Mouse (Mus musculus): ENCODE data around the gene Shisal2a. TPM values are rescaled to one million over a fixed set of nuclear protein-coding genes. Genes with fewer than 3 reads are reported as not detected.

Shisal2a gene
- polyA plus RNA-seq, 1 experiment from 2014 or later = 8.6 TPM

GRCm38 (mm10) chr4:108338811-108339210 lies 44.3 kb downstream of the Shisal2a start:
- Histone ChIP-seq H3K27ac (replicated peaks; ENCODE audit: low read depth, low read length) (no peak overlapping the region), H3K36me3 (ENCODE audit: control insufficient read depth, insufficient read depth, low read length) (peaks cover 11% of the 10 kb centered on the region), H3K4me2 (ENCODE audit: low read depth, severe bottlenecking) (no peak overlapping the region), H3K9ac (ENCODE audit: low read length) (no peak overlapping the region), H3K4me1 (ENCODE audit: control insufficient read depth, insufficient read depth, low read length) (peaks cover 3% of the 10 kb centered on the region), H3K27me3 (ENCODE audit: control insufficient read depth, insufficient read depth, low read length) (no peaks in the 10 kb centered on the region), H3K4me3 (ENCODE audit: low read depth, low read length) (no peak overlapping the region), H3K9me3 (ENCODE audit: control insufficient read depth, low read length) (no peaks in the 10 kb centered on the region)
- ATAC-seq (ENCODE audit: insufficient number of reproducible peaks, low FRiP score, low TSS enrichment, low read depth) (no peak), DNase-seq (ENCODE audit: low spot score) (no peak)
- 79% methylated on average over 10 of the region's 10 CpGs for WGBS

GRCm38 (mm10) chr4:108338321-108338733 lies 44.8 kb downstream of the Shisal2a start:
- Histone ChIP-seq H3K9ac (ENCODE audit: low read length) (no peak overlapping the region), H3K27ac (replicated peaks; ENCODE audit: low read depth, low read length) (no peak overlapping the region), H3K9me3 (ENCODE audit: control insufficient read depth, low read length) (no peaks in the 10 kb centered on the region), H3K4me3 (ENCODE audit: low read depth, low read length) (no peak overlapping the region), H3K36me3 (ENCODE audit: control insufficient read depth, insufficient read depth, low read length) (peaks cover 11% of the 10 kb centered on the region), H3K4me2 (ENCODE audit: low read depth, severe bottlenecking) (no peak overlapping the region), H3K4me1 (ENCODE audit: control insufficient read depth, insufficient read depth, low read length) (peaks cover 3% of the 10 kb centered on the region), H3K27me3 (ENCODE audit: control insufficient read depth, insufficient read depth, low read length) (no peaks in the 10 kb centered on the region)
- 80% methylated on average over 9 of the region's 9 CpGs for WGBS
- ATAC-seq (ENCODE audit: insufficient number of reproducible peaks, low FRiP score, low TSS enrichment, low read depth) (no peak), DNase-seq (ENCODE audit: low spot score) (no peak)

GRCm38 (mm10) chr4:108337817-108338216 lies 45.3 kb downstream of the Shisal2a start:
- DNase-seq (ENCODE audit: low spot score) = no peak
- 75% methylated on average over 3 of the region's 3 CpGs for WGBS
- Histone ChIP-seq H3K4me1 (ENCODE audit: control insufficient read depth, insufficient read depth, low read length) (peaks cover 3% of the 10 kb centered on the region), H3K27ac (replicated peaks; ENCODE audit: low read depth, low read length) (no peak overlapping the region), H3K9ac (ENCODE audit: low read length) (no peak overlapping the region), H3K4me2 (ENCODE audit: low read depth, severe bottlenecking) (no peak overlapping the region), H3K36me3 (ENCODE audit: control insufficient read depth, insufficient read depth, low read length) (peaks cover 11% of the 10 kb centered on the region), H3K9me3 (ENCODE audit: control insufficient read depth, low read length) (no peaks in the 10 kb centered on the region), H3K4me3 (ENCODE audit: low read depth, low read length) (no peak overlapping the region), H3K27me3 (ENCODE audit: control insufficient read depth, insufficient read depth, low read length) (no peaks in the 10 kb centered on the region)
- ATAC-seq (ENCODE audit: insufficient number of reproducible peaks, low FRiP score, low TSS enrichment, low read depth) = no peak

- Histone ChIP-seq H3K4me3 (ENCODE audit: low read depth, low read length) (no peak overlapping the region), H3K27ac (replicated peaks; ENCODE audit: low read depth, low read length) (no peak overlapping the region), H3K4me2 (ENCODE audit: low read depth, severe bottlenecking) (no peak overlapping the region), H3K9me3 (ENCODE audit: control insufficient read depth, low read length) (no peaks in the 10 kb centered on the region), H3K36me3 (ENCODE audit: control insufficient read depth, insufficient read depth, low read length) (peaks cover 13% of the 10 kb centered on the region), H3K4me1 (ENCODE audit: control insufficient read depth, insufficient read depth, low read length) (peaks cover 3% of the 10 kb centered on the region), H3K9ac (ENCODE audit: low read length) (no peak overlapping the region), H3K27me3 (ENCODE audit: control insufficient read depth, insufficient read depth, low read length) (no peaks in the 10 kb centered on the region)
- ATAC-seq (ENCODE audit: insufficient number of reproducible peaks, low FRiP score, low TSS enrichment, low read depth) (no peak), DNase-seq (ENCODE audit: low spot score) (no peak)
- 80% methylated on average over 2 of the region's 2 CpGs for WGBS
Observed at GRCm38 (mm10) chr4:108336765-108337164, 46.4 kb downstream of the Shisal2a start.

GRCm38 (mm10) chr4:108335413-108335812 lies 47.7 kb downstream of the Shisal2a start:
- H3K4me3 ChIP-seq (ENCODE audit: low read depth, low read length) = no peak overlapping the region
- peaks cover 11% of the 10 kb centered on the region for H3K36me3 ChIP-seq (ENCODE audit: control insufficient read depth, insufficient read depth, low read length)
- peaks cover 3% of the 10 kb centered on the region for H3K4me1 ChIP-seq (ENCODE audit: control insufficient read depth, insufficient read depth, low read length)
- H3K9ac ChIP-seq (ENCODE audit: low read length) = no peak overlapping the region
- no peaks in the 10 kb centered on the region for H3K27me3 ChIP-seq (ENCODE audit: control insufficient read depth, insufficient read depth, low read length)
- ATAC-seq (ENCODE audit: insufficient number of reproducible peaks, low FRiP score, low TSS enrichment, low read depth) (no peak), DNase-seq (ENCODE audit: low spot score) (no peak)
- H3K4me2 ChIP-seq (ENCODE audit: low read depth, severe bottlenecking) = no peak overlapping the region
- H3K27ac ChIP-seq (replicated peaks; ENCODE audit: low read depth, low read length) = no peak overlapping the region
- H3K9me3 ChIP-seq (ENCODE audit: control insufficient read depth, low read length) = no peaks in the 10 kb centered on the region
- 96% methylated on average over 6 of the region's 6 CpGs for WGBS

- no peak for DNase-seq (ENCODE audit: low spot score)
- H3K27me3 ChIP-seq (ENCODE audit: control insufficient read depth, insufficient read depth, low read length) = no peaks in the 10 kb centered on the region
- WGBS = 89% methylated on average over 9 of the region's 9 CpGs
- H3K4me1 ChIP-seq (ENCODE audit: control insufficient read depth, insufficient read depth, low read length) = no peaks in the 10 kb centered on the region
- no peak overlapping the region for H3K9ac ChIP-seq (ENCODE audit: low read length)
- H3K4me3 ChIP-seq (ENCODE audit: low read depth, low read length) = no peak overlapping the region
- H3K36me3 ChIP-seq (ENCODE audit: control insufficient read depth, insufficient read depth, low read length) = peaks cover 8% of the 10 kb centered on the region; the same call in 1 of the 2 replicates
- H3K27ac ChIP-seq (replicated peaks; ENCODE audit: low read depth, low read length) = no peak overlapping the region
- H3K9me3 ChIP-seq (ENCODE audit: control insufficient read depth, low read length) = no peaks in the 10 kb centered on the region
- no peak overlapping the region for H3K4me2 ChIP-seq (ENCODE audit: low read depth, severe bottlenecking)
- no peak for ATAC-seq (ENCODE audit: insufficient number of reproducible peaks, low FRiP score, low TSS enrichment, low read depth)
Observed at GRCm38 (mm10) chr4:108332041-108332440, 51.1 kb downstream of the Shisal2a start.

- H3K9ac ChIP-seq (ENCODE audit: low read length) = no peak overlapping the region
- 97% methylated on average over 6 of the region's 6 CpGs for WGBS
- no peak overlapping the region for H3K4me2 ChIP-seq (ENCODE audit: low read depth, severe bottlenecking)
- H3K4me3 ChIP-seq (ENCODE audit: low read depth, low read length) = no peak overlapping the region
- H3K4me1 ChIP-seq (ENCODE audit: control insufficient read depth, insufficient read depth, low read length) = no peaks in the 10 kb centered on the region
- H3K27ac ChIP-seq (replicated peaks; ENCODE audit: low read depth, low read length) = no peak overlapping the region
- H3K36me3 ChIP-seq (ENCODE audit: control insufficient read depth, insufficient read depth, low read length) = peaks cover 5% of the 10 kb centered on the region; the same call in 1 of the 2 replicates
- no peaks in the 10 kb centered on the region for H3K27me3 ChIP-seq (ENCODE audit: control insufficient read depth, insufficient read depth, low read length)
- H3K9me3 ChIP-seq (ENCODE audit: control insufficient read depth, low read length) = no peaks in the 10 kb centered on the region
- DNase-seq (ENCODE audit: low spot score) (no peak), ATAC-seq (ENCODE audit: insufficient number of reproducible peaks, low FRiP score, low TSS enrichment, low read depth) (no peak)
Observed at GRCm38 (mm10) chr4:108329840-108330239, 53.3 kb downstream of the Shisal2a start.

GRCm38 (mm10) chr4:108327730-108328484 lies 55.2 kb downstream of the Shisal2a start, which contains the start of gene Coa7:
Gene Coa7, plus strand, starts transcription at chr4:108328140.
- Histone ChIP-seq H3K36me3 (ENCODE audit: control insufficient read depth, insufficient read depth, low read length) (peaks cover 5% of the 10 kb centered on the region; the same call in 1 of the 2 replicates), H3K4me1 (ENCODE audit: control insufficient read depth, insufficient read depth, low read length) (no peaks in the 10 kb centered on the region), H3K4me3 (ENCODE audit: low read depth, low read length) (peak within 1 kb of the TSS; percentile 67), H3K27me3 (ENCODE audit: control insufficient read depth, insufficient read depth, low read length) (no peaks in the 10 kb centered on the region), H3K9ac (ENCODE audit: low read length) (peak within 1 kb of the TSS; percentile 67), H3K4me2 (ENCODE audit: low read depth, severe bottlenecking) (peak within 1 kb of the TSS; percentile 51), H3K27ac (replicated peaks; ENCODE audit: low read depth, low read length) (peak within 1 kb of the TSS; percentile 78), H3K9me3 (ENCODE audit: control insufficient read depth, low read length) (no peaks in the 10 kb centered on the region)
- ATAC-seq (ENCODE audit: insufficient number of reproducible peaks, low FRiP score, low TSS enrichment, low read depth) (peak; percentile 92), DNase-seq (ENCODE audit: low spot score) (peak; percentile 99)
- WGBS = under 1% methylated on average over 45 of the region's 45 CpGs
